Mouse (Mus musculus) midbrain, postnatal 0 days (tissue): Measurements from ENCODE around the gene Nnat. TPM values are rescaled to one million over a fixed set of nuclear protein-coding genes. Genes with fewer than 3 reads are reported as not detected.
A peak's percentile ranks its signal among the peaks of the same experiment; 100 is the strongest.

ENCODE experiments used
- ATAC-seq: fragments of 200-750 bp; cut with Nextera tagmentation; 2 replicates; pipeline ENCODE4 v1.8.0; 2017; ENCODE audit warnings: moderate number of reproducible peaks, mild to moderate bottlenecking, moderate TSS enrichment, moderate library complexity; ENCODE audit not compliant: low FRiP score
- DNase-seq: peaks from one replicate; pipeline ENCODE4 v3.0.0-alpha.2; 2015; ENCODE audit warnings: low spot score
- H3K27ac ChIP-seq: fragments of 300-500 bp; sonication (generic); 2 replicates; pipeline ENCODE4 v1.5.1; 2014; ENCODE audit warnings: low read depth, mild to moderate bottlenecking, low read length, mixed read lengths
- H3K27me3 ChIP-seq: fragments of 300-500 bp; sonication (generic); 2 replicates; pipeline ENCODE4 v1.6.1; 2014; ENCODE audit warnings: low read length, control low read depth, mixed read lengths; ENCODE audit not compliant: insufficient read depth
- H3K36me3 ChIP-seq: fragments of 300-500 bp; sonication (generic); 2 replicates; pipeline ENCODE4 v1.6.1; 2014; ENCODE audit warnings: low read length, control low read depth, mixed read lengths; ENCODE audit not compliant: insufficient read depth
- H3K4me1 ChIP-seq: fragments of 300-500 bp; sonication (generic); 2 replicates; pipeline ENCODE4 v1.6.1; 2014; ENCODE audit warnings: mild to moderate bottlenecking, control low read depth, antibody characterized with exemption, low read length, mixed read lengths; ENCODE audit not compliant: insufficient read depth
- H3K4me2 ChIP-seq: fragments of 300-500 bp; sonication (generic); 2 replicates; pipeline ENCODE4 v1.6.1; 2014; ENCODE audit warnings: low read depth, mild to moderate bottlenecking, low read length, mixed read lengths; ENCODE audit not compliant: poor library complexity, severe bottlenecking
- H3K4me3 ChIP-seq: fragments of 300-500 bp; sonication (generic); 2 replicates; pipeline ENCODE4 v1.5.1; 2014; ENCODE audit warnings: low read depth, mild to moderate bottlenecking, low read length, moderate library complexity
- H3K9ac ChIP-seq: fragments of 300-500 bp; sonication (generic); replicated peaks from 2 replicates; pipeline ENCODE4 v1.6.1; 2014; ENCODE audit warnings: mild to moderate bottlenecking, low read length, moderate library complexity, mixed read lengths; ENCODE audit not compliant: poor library complexity, severe bottlenecking
- H3K9me3 ChIP-seq: fragments of 300-500 bp; sonication (generic); 2 replicates; pipeline ENCODE4 v1.6.1; 2016; ENCODE audit warnings: low read length, control low read depth
- CTCF ChIP-seq: IDR thresholded peaks from 2 replicates; pipeline ENCODE4 v1.5.1; 2016; ENCODE audit warnings: antibody characterized with exemption, mild to moderate bottlenecking
- WGBS: fragments of 180-500 bp; shearing (Covaris S2); extraction: QIAGEN DNeasy Blood & Tissue Kit; methylation state at CpG from one replicate; pipeline ENCODE4 v1.1.7; 2014; 5-methylcytosine and 5-hydroxymethylcytosine counted together
- polyA plus RNA-seq: library from polyadenylated mRNA; unstranded; fragments of >200 nt; fragmentation: Nextera tagmentation; extraction: Ambion mirVana; gene quantifications from 2 replicates; pipeline ENCODE4 v1.2.1, GENCODE M21; 2015
- total RNA-seq: library from RNA; depleted of rRNA; stranded (reverse); fragments of >200 nt; gene quantifications from 2 replicates; pipeline ENCODE4 v1.2.3, GENCODE M21; 2014

Gene Nnat
- total and polyA plus RNA-seq, 2 experiments from 2014 or later: 7,900 to 8,374 TPM

DNA sequence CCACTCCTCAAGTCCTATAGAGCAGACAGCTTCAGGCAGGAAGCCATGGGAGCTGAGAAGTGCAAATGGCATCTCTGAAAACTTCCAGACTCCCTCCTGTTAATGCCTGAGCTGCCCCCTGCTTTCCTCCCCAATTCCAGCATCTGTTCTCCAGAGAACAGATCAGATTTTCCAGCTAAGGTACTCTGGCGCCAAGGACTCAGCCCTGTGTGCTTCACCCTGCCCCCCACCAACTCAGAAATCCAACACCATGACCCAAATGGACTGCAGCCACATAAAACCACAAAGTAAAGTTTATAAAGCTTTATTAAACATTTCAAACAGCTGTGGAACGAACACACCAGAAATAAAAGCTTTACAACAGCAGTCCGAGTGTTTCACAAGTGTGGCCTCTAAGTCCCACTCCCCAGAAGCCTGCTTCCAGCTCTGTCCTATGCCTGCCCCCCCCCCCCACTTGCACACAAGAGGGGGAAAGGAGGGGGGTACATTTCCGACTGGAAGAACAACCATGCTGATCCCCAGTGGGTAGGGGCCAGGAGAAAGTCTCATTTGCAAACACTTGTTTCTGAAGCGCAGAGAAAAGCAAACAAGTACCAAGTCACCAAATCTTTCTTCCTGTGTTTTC is 3.7 kb upstream of the Nnat start:
- no peak for DNase-seq
- H3K27me3 ChIP-seq: no peaks in the 10 kb centered on the region
- no peak for TF ChIP-seq CTCF
- no peak for ATAC-seq
- H3K9ac ChIP-seq: no peak overlapping the region
- H3K27ac ChIP-seq: peak overlapping the region; percentile 47; the same call in 1 of the 2 replicates
- no peak overlapping the region for H3K4me3 ChIP-seq
- no peaks in the 10 kb centered on the region; the same call in 1 of the 2 replicates for H3K4me1 ChIP-seq
- H3K36me3 ChIP-seq: peaks cover 8% of the 10 kb centered on the region
- H3K9me3 ChIP-seq: 0 out of 2 replicates have a peak, but pooled peaks cover 6% of the 10 kb centered on the region
- WGBS: 69% methylated on average over 5 of the region's 5 CpGs
- no peak overlapping the region for H3K4me2 ChIP-seq

- Histone ChIP-seq H3K36me3 (peaks cover 16% of the 10 kb centered on the region), H3K4me3 (no peak overlapping the region), H3K9me3 (0 out of 2 replicates have a peak, but pooled peaks cover 6% of the 10 kb centered on the region), H3K4me1 (no peaks in the 10 kb centered on the region), H3K4me2 (no peak overlapping the region), H3K27me3 (no peaks in the 10 kb centered on the region), H3K9ac (no peak overlapping the region), H3K27ac (peak overlapping the region; percentile 57; the same call in 1 of the 2 replicates)
- DNase-seq (no peak), ATAC-seq (no peak)
- 63% methylated on average over 9 of the region's 9 CpGs for WGBS
- no peak for TF ChIP-seq CTCF
Observed at GRCm38 (mm10) chr2:157558051-157558450, 1.8 kb upstream of the Nnat start.

GRCm38 (mm10) chr2:157558520-157558919 is 1.4 kb upstream of the Nnat start:
- Histone ChIP-seq H3K36me3 (peaks cover 16% of the 10 kb centered on the region), H3K4me2 (0 out of 2 replicates have a peak overlapping the region, but pooled peaks have one; percentile 61), H3K9me3 (0 out of 2 replicates have a peak, but pooled peaks cover 6% of the 10 kb centered on the region), H3K27ac (peak overlapping the region; percentile 88), H3K27me3 (no peaks in the 10 kb centered on the region), H3K9ac (no peak overlapping the region), H3K4me3 (no peak overlapping the region), H3K4me1 (peaks cover 1% of the 10 kb centered on the region; the same call in 1 of the 2 replicates)
- ATAC-seq: no peak; the same call in 1 of the 2 replicates
- 56% methylated on average over 6 of the region's 6 CpGs for WGBS
- TF ChIP-seq CTCF: peak; percentile 79
- peak; percentile 74 for DNase-seq

DNA sequence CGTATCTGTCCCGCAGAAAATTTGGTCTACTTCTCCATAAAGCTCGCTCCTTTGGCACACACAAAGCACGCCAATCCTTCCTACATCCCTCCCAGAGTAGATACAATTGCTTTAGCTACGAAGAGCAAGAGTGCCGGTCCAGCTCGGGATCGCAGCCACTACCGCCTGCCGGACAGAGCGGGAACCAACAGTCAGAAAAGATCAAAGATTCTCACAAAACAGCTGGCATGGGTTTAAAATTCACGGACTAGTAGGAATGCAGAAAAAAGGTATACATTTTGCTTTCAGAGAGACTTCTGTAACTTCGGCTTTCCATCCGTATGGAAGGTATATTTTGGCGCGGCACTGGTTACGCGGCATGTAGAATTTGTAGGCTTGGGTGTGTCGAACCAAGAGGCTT is 438 bp upstream of the Nnat start:
- peak overlapping the region; percentile 88 for H3K27ac ChIP-seq
- peak overlapping the region; percentile 61 for H3K4me2 ChIP-seq
- H3K9me3 ChIP-seq: 0 out of 2 replicates have a peak, but pooled peaks cover 6% of the 10 kb centered on the region
- 52% methylated on average over 19 of the region's 19 CpGs for WGBS
- DNase-seq: peak; percentile 47
- peak; percentile 53; the same call in 1 of the 2 replicates for ATAC-seq
- H3K4me1 ChIP-seq: peaks cover 6% of the 10 kb centered on the region; the same call in 1 of the 2 replicates
- H3K4me3 ChIP-seq: peak overlapping the region; percentile 49
- H3K27me3 ChIP-seq: no peaks in the 10 kb centered on the region
- peak overlapping the region; percentile 9; the same call in 1 of the 2 replicates for H3K9ac ChIP-seq
- H3K36me3 ChIP-seq: peaks cover 16% of the 10 kb centered on the region
- TF ChIP-seq CTCF: peak; percentile 63

DNA sequence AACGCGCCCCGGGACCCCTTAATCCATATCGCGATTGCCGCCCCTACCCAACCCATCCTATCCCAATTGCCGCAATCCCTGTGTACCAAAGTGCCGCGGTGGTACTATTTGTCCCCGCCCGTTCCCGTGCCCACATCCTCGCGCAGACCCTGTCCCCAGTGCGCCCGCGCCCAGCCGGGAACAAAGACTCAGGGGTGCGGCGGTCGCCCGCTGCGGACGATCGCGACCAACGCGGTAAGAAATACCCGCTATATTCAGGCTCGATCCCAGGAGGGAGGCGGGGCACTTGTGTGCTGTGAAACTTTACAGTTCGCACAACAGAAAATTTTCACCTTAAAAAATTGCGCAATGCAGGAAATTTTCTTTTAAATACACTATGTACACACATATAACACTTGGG is 424 bp downstream of the Nnat start:
- WGBS: 59% methylated on average over 33 of the region's 33 CpGs
- Histone ChIP-seq H3K27me3 (no peaks in the 10 kb centered on the region), H3K4me1 (peaks cover 9% of the 10 kb centered on the region; the same call in 1 of the 2 replicates), H3K27ac (peak overlapping the region; percentile 88), H3K36me3 (peaks cover 16% of the 10 kb centered on the region), H3K9ac (peak overlapping the region; percentile 82), H3K4me3 (peak overlapping the region; percentile 49), H3K4me2 (peak overlapping the region; percentile 61), H3K9me3 (0 out of 2 replicates have a peak, but pooled peaks cover 6% of the 10 kb centered on the region)
- peak; percentile 20; the same call in 1 of the 2 replicates for ATAC-seq
- DNase-seq: no peak
- no peak for TF ChIP-seq CTCF

DNA sequence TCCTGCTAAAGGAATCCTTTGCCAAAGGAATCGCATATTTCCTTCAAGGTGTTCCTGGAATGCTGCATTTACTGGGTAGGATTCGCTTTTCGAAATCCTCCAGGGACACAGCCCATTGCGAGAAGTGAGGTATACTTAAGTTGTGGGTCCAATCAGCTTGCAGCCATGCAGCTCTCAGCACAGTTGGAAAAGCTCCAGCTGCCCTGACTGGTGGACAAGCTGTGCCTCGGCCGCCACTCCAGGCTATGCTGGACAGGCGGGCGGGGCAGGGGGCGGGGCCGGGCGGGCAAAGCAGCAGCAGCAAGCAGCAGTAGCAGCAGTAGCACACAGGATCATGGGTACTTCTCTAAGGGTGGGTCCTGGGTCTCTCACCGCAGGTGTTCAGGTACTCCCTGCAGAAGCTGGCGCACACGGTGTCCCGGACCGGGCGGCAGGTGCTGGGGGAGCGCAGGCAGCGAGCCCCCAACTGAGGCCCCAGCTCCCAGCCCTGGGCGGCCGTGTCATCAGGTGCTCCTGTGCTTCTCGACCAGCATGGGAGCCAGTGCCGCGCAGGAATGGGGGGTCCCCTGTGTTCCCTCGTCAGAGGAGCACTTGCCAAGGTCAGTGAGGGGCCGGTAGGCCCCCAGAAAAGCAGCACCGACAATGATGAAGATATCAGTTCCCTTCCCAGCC is 1.4 kb downstream of the Nnat start:
- H3K4me1 ChIP-seq: peaks cover 9% of the 10 kb centered on the region; the same call in 1 of the 2 replicates
- no peak for TF ChIP-seq CTCF
- H3K36me3 ChIP-seq: peaks cover 16% of the 10 kb centered on the region
- H3K4me2 ChIP-seq: peak overlapping the region; percentile 61
- H3K27me3 ChIP-seq: no peaks in the 10 kb centered on the region
- peak overlapping the region; percentile 70 for H3K27ac ChIP-seq
- H3K9ac ChIP-seq: peak overlapping the region; percentile 82
- ATAC-seq (peak; percentile 53), DNase-seq (peak; percentile 95)
- peak overlapping the region; percentile 49 for H3K4me3 ChIP-seq
- H3K9me3 ChIP-seq: 0 out of 2 replicates have a peak, but pooled peaks cover 6% of the 10 kb centered on the region
- 50% methylated on average over 24 of the region's 27 CpGs for WGBS
